Mouse (Mus musculus): ENCODE results near the gene Lancl1. TPM values are rescaled to one million over a fixed set of nuclear protein-coding genes. Genes with fewer than 3 reads are reported as not detected.

Lancl1 gene
- 194 and 199 TPM in 2 replicates for polyA plus RNA-seq (2015; fragmentation: Nextera tagmentation; extraction: Ambion mirVana)

DNA sequence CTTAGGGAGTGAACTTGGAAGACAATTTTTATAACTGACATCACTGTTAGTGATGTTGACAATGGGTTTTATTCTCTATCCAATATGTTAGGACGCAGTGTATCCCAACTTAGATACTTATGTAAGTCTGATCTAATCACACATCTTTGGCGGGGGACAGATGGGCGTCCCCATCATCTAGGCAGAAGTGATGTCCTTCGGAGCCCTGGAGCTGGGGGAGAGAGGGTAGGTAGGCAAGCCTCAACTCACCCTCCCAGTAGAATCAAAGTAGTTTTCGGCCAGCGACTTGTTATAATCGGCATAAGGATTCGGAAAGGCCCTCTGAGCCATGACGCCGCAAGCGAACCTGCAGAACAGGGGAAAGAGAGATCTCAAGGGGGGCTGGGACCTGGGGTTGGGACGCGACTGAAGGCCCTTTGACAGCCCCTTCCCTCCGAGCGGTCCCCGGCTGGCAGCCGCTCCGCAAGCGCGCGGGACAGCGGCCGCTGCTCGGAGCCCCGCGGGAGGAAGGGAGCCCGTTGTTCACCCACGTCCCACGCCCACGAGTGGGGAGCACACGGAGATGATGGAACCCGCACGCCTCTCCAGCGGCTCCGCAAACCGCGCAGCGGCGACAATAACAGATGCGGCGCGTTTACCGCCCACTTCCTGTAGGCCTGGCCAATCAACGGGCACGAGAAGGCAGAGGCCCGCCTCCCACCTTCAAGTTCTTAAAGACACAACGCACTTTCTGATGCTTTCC, at the start of gene Lancl1:
TSS of gene Lancl1 (minus strand) at position 627 of the 742 bp plus-strand sequence.

Other genes with a start within 250 kb of the Lancl1 start
- 10.1 and 10.8 TPM in 2 replicates for gene Kansl1l, start 221.3 kb downstream of the Lancl1 start, polyA plus RNA-seq (2015; fragmentation: Nextera tagmentation; extraction: Ambion mirVana)
- gene Acadl, start 175.6 kb downstream of the Lancl1 start, polyA plus RNA-seq (2015; fragmentation: Nextera tagmentation; extraction: Ambion mirVana) = 101 and 108 TPM in 2 replicates
- 10.1 and 11.8 TPM in 2 replicates for gene Myl1, start 93.5 kb downstream of the Lancl1 start, polyA plus RNA-seq (2015; fragmentation: Nextera tagmentation; extraction: Ambion mirVana)
- 0.26 and 0.39 TPM in 2 replicates for gene Cps1, start 84.2 kb upstream of the Lancl1 start, polyA plus RNA-seq (2015; fragmentation: Nextera tagmentation; extraction: Ambion mirVana)

Data from neural tube, postnatal 0 days (tissue).